Mouse (Mus musculus): ENCODE data around the gene Tra2b.
"Not testable (repeated sequence)": the region's sequence is repeated elsewhere in the genome, so short reads cannot be mapped to it uniquely, and the experiment has no call there.

Gene Tra2b

DNA sequence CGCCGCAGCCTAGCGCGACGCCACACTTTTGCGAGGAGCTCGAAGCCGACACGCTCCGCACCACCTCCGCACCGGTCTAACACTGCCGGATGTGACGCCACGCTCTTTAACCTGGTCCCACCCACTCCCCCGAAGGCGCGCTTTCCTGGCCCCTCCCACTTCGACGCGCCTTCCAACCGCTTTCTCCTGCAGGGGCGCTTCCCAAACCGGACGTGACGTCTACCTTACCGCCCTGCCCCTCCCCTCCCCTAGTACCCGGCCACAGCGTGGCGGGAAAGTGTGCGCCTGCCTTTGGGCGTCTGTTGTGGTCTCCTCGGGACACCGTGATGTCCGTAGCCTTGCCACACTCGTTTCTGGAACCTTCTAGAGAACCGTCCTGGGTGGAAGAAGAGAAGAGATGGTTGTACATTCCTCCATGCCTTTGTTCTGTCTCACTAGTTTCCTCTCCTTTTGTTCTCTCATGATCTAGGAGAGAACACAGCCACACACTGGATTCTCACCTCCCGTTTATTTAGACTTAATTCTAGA, at the start of gene Tra2b:
TSS of gene Tra2b (minus strand) at position 157 of the 528 bp plus-strand sequence.
- DNase-seq (ENCODE audit: low read depth in 2 of 2, low spot score in 2 of 2), result peak; percentile 95

GRCm38 (mm10) chr16:22310649-22311048, 44.8 kb upstream of the Tra2b start:
- DNase-seq (ENCODE audit: low read depth in 2 of 2, low spot score in 2 of 2), result peak in 1 of 2 experiments; percentile 6

GRCm38 (mm10) chr16:22302606-22303005, 36.8 kb upstream of the Tra2b start:
- DNase-seq (ENCODE audit: low read depth in 2 of 2, low spot score in 2 of 2), result peak; percentile 43 to 61

- no peak for DNase-seq (ENCODE audit: low read depth in 2 of 2, low spot score in 2 of 2)
Measured at GRCm38 (mm10) chr16:22301378-22301777, 35.6 kb upstream of the Tra2b start.

- no peak for DNase-seq (ENCODE audit: low read depth in 2 of 2, low spot score in 2 of 2)
Measured at GRCm38 (mm10) chr16:22296901-22297300, 31.1 kb upstream of the Tra2b start.

DNA sequence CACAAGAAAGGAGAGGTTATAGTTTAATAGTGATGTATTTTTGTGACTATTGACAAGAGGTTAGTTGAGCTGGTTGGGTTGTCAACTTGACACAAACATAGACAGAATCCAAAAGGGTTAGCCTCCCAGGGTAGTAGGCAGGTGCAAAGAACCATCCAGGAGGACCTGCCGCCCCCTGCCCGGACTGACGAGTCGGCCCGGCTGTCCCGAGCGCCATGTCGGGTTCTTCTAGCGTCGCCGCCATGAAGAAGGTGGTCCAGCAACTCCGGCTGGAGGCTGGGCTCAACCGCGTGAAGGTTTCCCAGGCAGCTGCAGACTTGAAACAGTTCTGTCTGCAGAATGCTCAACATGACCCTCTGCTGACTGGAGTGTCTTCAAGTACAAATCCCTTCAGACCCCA, 29.0 kb upstream of the Tra2b start:
- DNase-seq (ENCODE audit: low read depth in 2 of 2, low spot score in 2 of 2), result not testable (repeated sequence)

DNA sequence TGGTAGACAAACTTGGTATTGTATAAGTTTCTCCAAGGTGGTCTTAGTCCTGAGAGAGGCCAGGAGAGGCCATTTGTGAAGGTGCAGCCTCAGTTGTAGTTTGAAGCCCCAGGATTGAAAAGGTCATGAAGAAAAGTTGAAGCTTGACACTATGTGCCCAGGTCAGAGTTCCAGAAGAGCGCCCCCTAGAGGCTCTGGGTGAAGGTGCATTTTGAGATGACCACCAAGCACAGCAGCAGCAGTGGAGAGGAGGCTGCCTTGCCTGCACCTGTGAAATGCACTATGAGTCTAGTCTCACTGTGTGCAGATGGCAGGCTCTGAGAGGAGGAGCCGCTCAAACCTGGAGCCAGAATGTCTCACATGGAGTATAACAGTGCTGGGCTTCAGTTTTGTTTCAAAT, 27.8 kb upstream of the Tra2b start:
- peak in 1 of 2 experiments; percentile 15 for DNase-seq (ENCODE audit: low read depth in 2 of 2, low spot score in 2 of 2)

GRCm38 (mm10) chr16:22292394-22292793, 26.6 kb upstream of the Tra2b start:
- no peak for DNase-seq (ENCODE audit: low read depth in 2 of 2, low spot score in 2 of 2)

GRCm38 (mm10) chr16:22289643-22290042, 23.8 kb upstream of the Tra2b start:
- DNase-seq (ENCODE audit: low read depth in 2 of 2, low spot score in 2 of 2), result no peak

DNA sequence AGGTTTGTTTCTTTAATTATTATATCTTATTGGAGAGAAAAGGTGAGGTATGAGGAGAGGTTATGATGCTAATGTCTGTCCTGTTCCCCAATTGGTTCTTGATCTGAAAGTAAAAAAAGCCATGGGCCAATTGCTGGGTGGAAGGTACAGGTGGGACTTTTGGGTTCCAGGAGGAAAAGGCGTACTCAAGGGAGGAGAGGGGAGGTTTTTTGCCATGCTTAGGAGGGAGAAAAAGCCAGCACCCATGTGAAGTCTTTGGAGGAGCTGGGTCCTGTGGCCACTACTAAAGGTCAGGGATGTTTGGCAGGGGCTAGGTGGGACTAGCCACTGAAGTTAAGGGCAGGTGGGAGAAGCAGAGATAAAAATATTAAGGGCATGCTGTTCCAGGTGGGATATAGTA, 21.2 kb upstream of the Tra2b start:
- DNase-seq (ENCODE audit: low read depth in 2 of 2, low spot score in 2 of 2), result no peak

DNA sequence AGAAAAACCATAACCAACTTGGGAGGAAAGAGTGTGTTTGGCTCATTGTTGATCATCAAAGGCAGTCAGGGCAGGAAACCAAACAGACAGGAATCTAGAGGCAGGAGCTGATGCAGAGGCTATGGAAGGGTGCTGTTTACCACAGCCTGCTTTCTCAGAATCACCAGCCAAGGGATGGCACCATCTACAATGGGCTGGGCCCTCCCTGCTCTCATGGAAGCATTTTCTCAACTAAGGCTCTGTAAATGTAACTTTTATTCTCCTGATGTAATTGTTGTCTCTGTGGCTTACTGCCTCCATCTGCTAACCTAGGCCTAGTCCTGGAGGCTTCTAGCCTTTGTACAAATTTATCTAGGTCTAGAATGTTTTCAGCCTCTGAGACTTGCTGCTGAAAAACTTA, 10.7 kb upstream of the Tra2b start:
- no peak for DNase-seq (ENCODE audit: low read depth in 2 of 2, low spot score in 2 of 2)

DNA sequence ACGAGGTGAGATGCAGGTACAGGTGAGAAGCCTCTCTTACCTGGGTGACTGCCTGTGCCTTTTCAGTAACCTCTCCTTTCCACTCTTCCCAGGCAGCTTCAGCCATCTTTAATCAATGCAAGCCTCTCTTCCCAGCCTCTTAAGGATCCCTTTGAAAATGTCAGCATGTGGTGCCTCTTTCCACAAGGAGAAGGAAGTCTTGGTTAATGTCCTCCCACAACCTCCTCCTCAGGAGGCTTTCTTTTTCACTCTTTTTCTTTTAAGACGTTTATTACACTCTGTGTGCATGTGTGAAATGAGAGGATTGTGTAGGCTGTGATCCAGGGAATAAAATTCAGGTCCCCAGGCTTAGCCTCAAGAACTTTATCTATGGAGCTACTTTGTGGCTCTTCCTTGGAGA, 9.3 kb upstream of the Tra2b start:
- DNase-seq (ENCODE audit: low read depth in 2 of 2, low spot score in 2 of 2), result no peak

- DNase-seq (ENCODE audit: low read depth in 2 of 2, low spot score in 2 of 2), result no peak
Measured at GRCm38 (mm10) chr16:22270491-22270890, 4.7 kb upstream of the Tra2b start.

GRCm38 (mm10) chr16:22266384-22266783, 579 bp upstream of the Tra2b start:
- no peak for DNase-seq (ENCODE audit: low read depth in 2 of 2, low spot score in 2 of 2)

DNA sequence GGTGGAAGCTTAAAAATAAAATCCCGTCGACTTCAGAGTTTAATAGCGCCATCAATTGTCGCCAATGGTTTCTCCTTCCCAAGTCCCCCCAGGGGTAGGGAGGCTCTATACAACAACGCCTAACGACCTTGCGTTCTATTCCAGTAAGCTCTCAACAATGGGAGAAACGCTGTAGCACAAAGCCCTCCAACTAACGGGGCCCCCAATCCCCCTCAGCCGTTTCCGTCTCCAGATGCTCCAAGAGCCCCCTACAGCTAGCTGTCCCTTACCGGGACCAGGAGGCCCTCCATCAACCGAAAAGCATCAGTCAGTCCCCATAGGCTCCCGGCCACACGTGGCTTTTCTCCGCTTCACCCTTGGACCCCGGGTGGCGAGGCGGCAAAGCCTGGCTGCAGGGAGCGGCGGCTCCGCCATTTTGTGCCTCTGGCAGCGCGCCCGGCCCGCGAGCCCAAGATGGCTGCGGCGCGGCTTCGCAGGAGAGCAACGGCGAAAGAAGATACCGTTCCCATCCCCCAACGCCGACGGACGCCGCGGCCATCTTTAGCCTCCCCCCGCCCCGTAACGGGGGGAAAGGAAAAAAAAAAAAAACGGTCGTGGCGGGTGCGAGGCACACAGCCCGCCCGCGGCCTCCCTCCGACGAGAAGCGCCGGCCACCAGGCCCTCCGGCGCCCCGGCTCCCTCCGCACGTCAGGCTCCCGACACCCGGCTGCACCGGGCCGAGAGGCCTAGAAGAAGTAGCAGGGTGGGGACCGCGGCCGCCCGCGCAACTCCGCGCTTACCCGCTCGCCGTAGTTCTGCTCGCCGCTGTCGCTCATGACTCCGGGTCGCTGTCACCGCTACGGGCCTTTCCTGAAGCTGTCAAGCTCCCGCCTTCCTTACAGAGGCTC, 600 bp downstream of the Tra2b start:
- DNase-seq (ENCODE audit: low read depth in 2 of 2, low spot score in 2 of 2), result peak; percentile 71 to 75

DNA sequence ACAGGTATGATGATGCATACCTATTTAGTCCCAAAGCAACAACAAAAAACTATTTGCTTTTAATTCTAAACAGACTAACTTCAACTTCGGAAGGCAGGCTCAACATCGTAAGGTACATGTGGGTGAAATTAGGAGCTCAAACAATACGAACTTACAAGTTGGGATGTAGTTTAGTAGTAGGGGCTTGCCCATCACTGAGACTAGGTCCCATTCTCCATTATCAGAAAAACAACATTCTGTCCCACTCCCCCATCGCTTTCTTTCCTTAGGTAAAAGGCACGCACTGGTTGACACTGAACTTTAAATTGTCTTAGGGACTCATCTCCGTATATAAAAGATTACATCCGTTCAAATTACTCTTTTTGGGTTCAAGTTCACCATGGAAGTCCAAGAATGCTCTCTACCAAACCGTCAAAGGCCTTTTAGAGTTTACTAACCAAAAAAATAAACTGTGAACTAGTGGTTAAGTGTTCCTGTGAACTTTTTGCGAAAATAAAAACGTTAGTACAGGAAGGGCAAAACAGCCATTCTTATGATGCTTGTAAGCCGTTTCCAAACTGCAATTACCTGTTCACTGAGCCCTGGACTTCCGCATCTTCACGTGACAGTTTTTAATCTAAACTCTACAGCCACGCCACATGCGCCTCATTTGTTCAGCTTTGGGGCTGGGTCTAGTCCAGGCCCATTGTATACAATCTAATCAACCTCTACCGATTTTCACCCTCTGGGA, 1.4 kb downstream of the Tra2b start:
- DNase-seq (ENCODE audit: low read depth in 2 of 2, low spot score in 2 of 2), result peak; percentile 22 to 37

DNA sequence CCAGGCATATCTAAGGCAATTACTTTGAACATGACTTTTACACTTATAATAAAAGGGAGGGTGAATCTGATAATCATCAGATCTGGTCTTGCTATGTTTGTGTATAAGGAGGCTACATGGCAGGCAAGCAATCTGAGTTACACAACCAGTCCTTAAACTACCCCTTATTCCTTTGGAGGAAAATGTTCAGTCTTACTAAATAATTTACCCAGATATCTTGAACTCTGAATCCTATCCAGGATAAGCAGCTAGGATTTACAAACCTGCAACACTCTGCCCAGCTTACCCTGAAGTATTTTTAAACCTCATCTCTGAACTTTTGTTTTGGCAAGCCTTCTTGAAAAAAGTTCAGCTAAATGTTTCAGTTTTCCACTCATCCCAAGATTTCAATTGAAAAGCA, 2.7 kb downstream of the Tra2b start:
- DNase-seq (ENCODE audit: low read depth in 2 of 2, low spot score in 2 of 2), result no peak

- DNase-seq (ENCODE audit: low read depth in 2 of 2, low spot score in 2 of 2), result no peak
Measured at GRCm38 (mm10) chr16:22261563-22261962, 4.2 kb downstream of the Tra2b start.

GRCm38 (mm10) chr16:22260423-22261143, 5.2 kb downstream of the Tra2b start:
- no peak for DNase-seq (ENCODE audit: low read depth in 2 of 2, low spot score in 2 of 2)

DNA sequence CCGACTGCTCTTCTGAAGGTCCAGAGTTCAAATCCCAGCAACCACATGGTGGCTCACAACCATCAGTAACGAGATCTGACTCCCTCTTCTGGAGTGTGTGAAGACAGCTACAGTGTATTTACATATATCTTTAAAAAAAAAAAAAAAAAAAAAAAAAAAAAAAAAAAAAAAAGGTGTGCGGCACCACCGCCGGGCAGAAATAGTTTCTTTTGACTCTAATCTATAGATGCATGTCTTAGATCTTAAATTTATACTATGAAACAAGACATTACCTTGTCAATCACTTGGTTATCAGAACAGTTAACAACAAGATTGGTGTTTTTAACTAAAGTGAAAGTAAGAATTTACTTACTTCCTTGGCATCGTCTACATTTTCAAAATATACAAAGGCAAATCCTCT, 13.6 kb downstream of the Tra2b start:
- DNase-seq (ENCODE audit: low read depth in 2 of 2, low spot score in 2 of 2), result not testable (repeated sequence)

DNA sequence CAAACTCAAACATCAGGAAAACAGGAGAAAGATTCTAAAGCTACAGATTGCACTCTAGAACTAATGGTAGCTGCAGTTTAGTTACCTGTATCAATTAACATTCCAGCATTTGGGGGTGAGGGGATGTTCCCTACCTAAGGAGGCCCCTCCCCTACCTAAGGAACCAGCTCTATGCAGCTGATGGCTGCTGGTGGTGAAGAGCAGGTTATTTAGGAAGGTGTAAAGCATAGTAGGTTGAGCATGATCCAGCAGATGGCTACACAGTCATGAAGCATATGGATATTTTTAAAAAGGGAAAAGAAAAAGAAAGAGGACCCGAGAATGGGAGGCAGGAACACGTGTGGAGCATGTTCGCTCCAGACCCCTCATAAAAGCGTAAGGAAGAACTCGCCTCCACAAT, 15.5 kb downstream of the Tra2b start:
- DNase-seq (ENCODE audit: low read depth in 2 of 2, low spot score in 2 of 2), result no peak
